17 mouse cellular contexts compared by ENCODE assay signal in the genomic region with DNA sequence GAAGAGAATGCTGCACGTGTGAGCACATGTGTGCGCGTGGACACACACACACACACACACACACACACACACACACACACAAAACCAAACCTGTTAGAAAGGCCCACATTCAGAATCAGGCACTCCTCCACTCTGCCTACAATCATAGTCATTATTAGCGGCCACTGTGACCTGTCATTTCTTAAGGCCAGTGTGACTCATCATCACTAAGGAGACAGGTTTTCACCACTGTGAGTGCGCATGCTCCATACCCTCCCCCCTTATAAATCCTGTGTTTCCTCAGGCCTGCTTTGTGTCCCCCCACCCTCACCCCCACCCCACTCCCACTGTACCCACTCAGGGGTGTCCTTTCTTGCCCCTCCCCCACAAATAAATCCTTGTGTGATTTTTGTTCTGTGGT. TPM values are rescaled to one million over a fixed set of nuclear protein-coding genes. Genes with fewer than 3 reads are reported as not detected.
DNase-seq lines count a peak whose midpoint lies in the region.
"Had no signal": no experiment of that assay in that cellular context is flagged by ENCODE, and none has a peak within 500 bp of the region (broad histone marks: within the 10 kb centered on the region; RNA-seq: fewer than 3 reads in every experiment).

No protein-coding gene starts in this region.

- peak; percentile 46 for DNase-seq in adrenal gland, postnatal 14 days
- DNase-seq in adrenal gland, adult 18-20 months (ENCODE audit: low spot score in 2 of 2) = no peak
- peak; percentile 10 for DNase-seq in 3134 (ENCODE audit: extremely low read depth, insufficient read length, low spot score)
- peak; percentile 6 for DNase-seq in 3T3-L1 (ENCODE audit: low read depth, low spot score)
- DNase-seq in MN1 (ENCODE audit: low spot score) = peak; percentile 17
- no peak for DNase-seq in cerebellum, postnatal 25 days
- DNase-seq: cerebellum, adult 18-20 months; cerebellum, adult 9-10 months; cerebellum, postnatal 14 days; forebrain, postnatal 0 days; gastrocnemius, adult 2 months; gastrocnemius, postnatal 14 days; heart, adult 11 months; kidney, adult 2 months had no signal

RNA-seq across cellular contexts. Expression of gene Slc6a13, which starts 15.9 kb away (rescaled TPM):
- 3.2 and 17.9 TPM in 2 replicates for total RNA-seq in adrenal gland, postnatal 14 days (2021)
- 1 to 10 TPM in 1 of 2 experiments, under 1 TPM in 1; 0.83 to 6.6 TPM for total RNA-seq in adrenal gland, adult 18-20 months (2021)

RNA-seq across cellular contexts. Expression of gene Usp18, which starts 38.4 kb away (rescaled TPM):
- total RNA-seq in adrenal gland, postnatal 14 days (2021) = 1.2 and 1.9 TPM in 2 replicates
- 1 to 10 TPM; 1.9 to 2.3 TPM for total RNA-seq in adrenal gland, adult 18-20 months (2021)

RNA-seq across cellular contexts. Expression of gene Slc6a12, which starts 58.7 kb away (rescaled TPM):
- total RNA-seq in adrenal gland, postnatal 14 days (2021) = 1.9 and 8.0 TPM in 2 replicates
- under 1 TPM; 0.13 to 0.58 TPM for total RNA-seq in adrenal gland, adult 18-20 months (2021)
- total RNA-seq: common myeloid progenitor, adult 5-6 weeks; heart, adult 8-10 months; hematopoietic stem cell, adult 5-6 weeks had no signal

Comparison
In these comparisons a context has a peak if more than half of its experiments do, and no peak if none do; other contexts are left out.
1. DNase-seq: peak in adrenal gland, postnatal 14 days (single experiment), 3134 (single experiment), 3T3-L1 (single experiment) and MN1 (single experiment); none in adrenal gland, adult 18-20 months (0 of 2) and cerebellum, postnatal 25 days (0 of 2).